Mouse (Mus musculus): ENCODE results near the gene Csrnp2.

The Csrnp2 gene

DNA sequence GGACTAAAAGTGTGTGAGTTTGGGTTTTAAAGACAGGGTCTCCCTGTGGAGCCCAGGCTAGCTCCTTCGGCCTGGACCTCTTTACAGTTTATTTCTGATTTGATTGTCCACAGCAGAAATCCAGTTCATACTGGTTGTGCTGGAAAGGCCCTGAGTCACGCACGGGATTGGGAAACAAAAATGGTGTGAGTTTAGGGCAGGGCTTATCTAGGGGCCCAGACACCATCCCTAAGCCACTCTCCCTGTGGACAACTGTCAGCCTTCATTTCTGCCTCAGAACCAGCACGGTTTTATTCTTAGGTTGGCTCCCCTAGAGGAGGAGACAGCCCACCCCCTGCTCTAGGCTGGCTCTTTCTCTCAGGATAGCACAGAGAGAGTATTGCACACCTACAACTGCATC is 62.1 kb downstream of the Csrnp2 start:
- DNase-seq (ENCODE audit: low spot score) = no peak

DNA sequence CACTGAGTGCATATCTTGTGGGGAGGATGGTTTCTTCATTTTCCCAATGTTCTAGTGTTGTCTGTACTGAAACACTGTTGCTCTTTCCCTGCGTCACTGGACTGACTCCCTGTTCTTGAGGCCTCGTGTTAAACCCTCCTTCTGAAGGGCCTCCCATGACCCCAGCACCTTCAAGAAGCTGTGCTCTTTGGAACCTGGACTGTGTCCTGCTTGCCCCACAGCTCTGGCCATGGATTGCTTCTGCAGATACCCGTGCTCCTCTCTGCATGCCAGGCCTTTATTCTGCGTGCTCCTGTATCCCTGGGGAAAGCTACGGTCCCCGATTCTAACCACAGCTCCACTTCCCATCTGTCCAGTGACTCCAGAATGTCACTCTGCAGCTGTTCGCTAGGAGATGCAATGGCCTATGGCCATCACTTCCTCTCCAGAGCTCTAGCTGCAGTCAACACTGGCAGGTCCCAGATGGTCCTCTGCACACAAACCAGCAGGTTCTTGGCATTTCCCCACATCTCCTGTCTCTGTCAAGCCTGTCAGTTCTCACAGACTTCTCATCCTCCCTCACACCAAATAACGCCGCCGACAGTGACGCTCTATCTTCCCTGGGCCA is 65.2 kb downstream of the Csrnp2 start:
- DNase-seq (ENCODE audit: low spot score) = no peak
